Mouse (Mus musculus): ENCODE data around the gene Ube2o. TPM values are rescaled to one million over a fixed set of nuclear protein-coding genes. Genes with fewer than 3 reads are reported as not detected.

Ube2o gene
- polyA plus RNA-seq (2012; rRNA removed), result 53.7 and 55.0 TPM in 2 replicates

GRCm38 (mm10) chr11:116581376-116581814 lies at the start of gene Ube2o:
TSS of gene Ube2o (minus strand) at chr11:116581447.

DNA sequence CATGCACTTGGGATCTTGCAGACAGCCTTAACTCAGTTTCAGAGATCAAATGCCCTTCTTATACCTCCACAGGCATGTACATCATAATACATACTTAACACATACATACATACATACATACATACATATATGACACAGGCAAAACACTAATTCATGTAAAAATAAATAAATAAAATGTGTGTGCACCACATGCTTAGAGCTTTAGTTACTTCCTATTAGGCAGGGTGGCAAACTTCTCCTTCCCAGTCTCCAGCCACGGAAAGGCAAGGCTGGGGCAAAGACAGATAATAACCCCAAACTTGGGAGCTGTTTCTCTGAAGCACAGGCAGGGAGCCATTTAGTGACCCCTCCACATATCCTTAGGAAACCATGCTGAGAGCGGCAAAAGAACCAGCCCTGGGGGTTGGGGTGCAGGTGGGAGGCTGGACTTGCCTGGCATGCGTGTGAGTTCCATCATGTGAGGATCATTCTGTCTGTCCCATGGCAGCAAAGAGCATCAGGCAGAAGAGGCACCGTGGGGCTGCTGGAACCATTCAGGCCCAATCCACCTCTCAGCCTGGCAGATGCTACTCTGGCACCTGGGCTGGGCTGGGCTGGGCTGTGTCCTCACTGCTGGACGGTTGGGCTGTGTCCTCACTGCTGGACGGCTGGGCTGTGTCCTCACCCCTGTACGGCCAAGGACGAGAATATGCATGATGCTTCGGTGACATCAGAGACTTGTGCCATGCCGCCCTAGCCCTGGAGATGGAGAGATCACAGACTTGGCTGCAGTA lies 45.2 kb upstream of the Ube2o start, which contains the start of gene Rhbdf2:
Gene Rhbdf2, minus strand, starts transcription at position 721 of the 773 bp plus-strand sequence.

GRCm38 (mm10) chr11:116586310-116586709 lies 5.1 kb upstream of the Ube2o start, which contains the start of gene Aanat:
TSS of gene Aanat (plus strand) at chr11:116586432.

DNA sequence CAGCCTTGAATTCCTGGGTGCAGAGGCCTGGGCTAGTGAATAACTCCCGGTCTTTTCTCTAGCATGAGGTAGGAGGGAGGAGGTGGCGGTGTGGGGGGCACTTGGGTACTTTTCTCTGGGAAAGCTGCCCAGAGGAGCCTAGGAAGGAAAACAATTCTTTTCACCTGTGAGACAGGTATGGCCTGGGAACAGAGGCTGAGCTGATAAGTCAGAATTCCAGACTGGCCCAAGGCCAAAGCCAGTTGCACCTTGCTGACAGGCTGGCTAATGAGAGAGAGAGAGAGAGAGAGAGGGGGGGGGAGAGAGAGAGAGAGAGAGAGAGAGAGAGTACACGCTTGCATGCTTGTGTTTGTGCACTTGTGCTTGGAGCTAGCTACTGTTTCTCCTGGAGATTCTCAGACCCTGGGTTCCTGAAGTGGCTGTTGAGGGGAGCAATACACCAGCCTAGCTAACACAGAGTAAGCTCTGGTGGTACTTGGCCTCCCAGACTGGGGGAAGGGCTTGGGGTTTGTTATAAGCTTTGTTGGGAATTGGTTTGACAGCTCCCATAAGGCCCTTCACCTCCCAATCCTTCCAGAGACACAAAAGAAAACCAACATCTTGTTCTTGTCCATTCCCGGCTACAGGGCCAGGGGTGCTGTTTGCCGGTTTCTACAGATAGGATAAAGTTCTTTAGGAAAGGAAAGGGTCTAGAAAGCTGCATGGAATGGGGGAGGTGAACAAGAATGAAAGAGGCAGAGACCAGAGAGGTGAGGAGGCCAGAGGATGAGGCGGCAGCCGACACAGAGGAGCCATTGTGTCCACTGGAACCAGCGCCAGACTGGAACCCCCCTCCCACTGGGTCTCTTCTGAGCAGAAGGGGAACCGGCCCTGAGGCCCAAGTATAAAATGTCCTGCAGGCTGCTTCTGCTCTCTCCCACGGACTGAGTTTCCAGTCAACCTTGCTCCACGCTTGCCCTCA lies 50.8 kb downstream of the Ube2o start, which contains the start of gene Sphk1:
Gene Sphk1, plus strand, starts transcription at position 739 of the 961 bp plus-strand sequence.

DNA sequence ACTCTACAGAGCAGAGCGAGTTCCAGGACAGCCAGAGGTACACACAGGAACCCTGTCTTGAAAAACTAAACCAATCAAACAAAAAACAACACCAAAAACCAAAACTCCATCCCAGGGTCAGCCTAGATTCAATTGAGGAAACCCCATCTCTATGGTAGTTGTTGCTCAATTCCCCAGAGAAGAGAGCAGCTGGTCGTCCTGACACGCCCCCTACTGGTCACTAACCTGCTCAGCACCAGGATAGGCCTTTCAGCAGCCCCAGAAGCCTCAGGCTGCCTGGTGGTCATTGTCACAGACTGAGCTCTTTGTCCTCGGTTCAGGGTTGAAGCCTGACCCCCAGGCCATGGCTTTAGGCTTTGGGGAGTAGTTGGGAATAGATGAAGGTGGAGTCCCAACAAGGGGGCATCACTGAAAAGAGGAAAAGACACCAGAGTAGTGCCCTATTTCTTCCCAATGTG lies 87.4 kb downstream of the Ube2o start, which contains the start of gene Prpsap1:
Gene Prpsap1, minus strand, starts transcription at position 408 of the 458 bp plus-strand sequence.

Other genes with a start within 250 kb of the Ube2o start
- gene Foxj1, start 246.0 kb downstream of the Ube2o start, polyA plus RNA-seq (2012; rRNA removed), result 17.2 and 18.3 TPM in 2 replicates
- gene Rnf157, start 168.4 kb downstream of the Ube2o start, polyA plus RNA-seq (2012; rRNA removed), result 65.3 and 65.5 TPM in 2 replicates
- 167 and 198 TPM in 2 replicates for gene Ubald2, start 147.4 kb downstream of the Ube2o start, polyA plus RNA-seq (2012; rRNA removed)
- gene Qrich2, start 115.2 kb downstream of the Ube2o start, polyA plus RNA-seq (2012; rRNA removed), result 0.09 and 0.10 TPM in 2 replicates
- gene Prpsap1, start 87.2 kb downstream of the Ube2o start, polyA plus RNA-seq (2012; rRNA removed), result 115 and 129 TPM in 2 replicates
- gene Sphk1, start 50.5 kb downstream of the Ube2o start, polyA plus RNA-seq (2012; rRNA removed), result 2.5 and 5.0 TPM in 2 replicates
- gene Aanat, start 5.0 kb upstream of the Ube2o start, polyA plus RNA-seq (2012; rRNA removed), result 0.64 and 1.6 TPM in 2 replicates
- gene Rhbdf2, start 45.6 kb upstream of the Ube2o start, polyA plus RNA-seq (2012; rRNA removed), result 2.7 and 4.4 TPM in 2 replicates
- 1.3 TPM in 2 replicates for gene Prcd, start 72.1 kb upstream of the Ube2o start, polyA plus RNA-seq (2012; rRNA removed)
- 16.4 and 18.1 TPM in 2 replicates for gene Cygb, start 72.9 kb upstream of the Ube2o start, polyA plus RNA-seq (2012; rRNA removed)
- not detected in 2 replicates for gene St6galnac1, start 194.1 kb upstream of the Ube2o start, polyA plus RNA-seq (2012; rRNA removed)
- gene Mxra7, start 246.6 kb upstream of the Ube2o start, polyA plus RNA-seq (2012; rRNA removed), result 17.7 and 26.6 TPM in 2 replicates